Mouse (Mus musculus) small intestine, adult 2 months (tissue): ENCODE data around the gene Cnn1. TPM values are rescaled to one million over a fixed set of nuclear protein-coding genes. Genes with fewer than 3 reads are reported as not detected.
A peak's percentile ranks its signal among the peaks of the same experiment; 100 is the strongest.

Source experiments
- H3K27ac ChIP-seq: fragments of 200-500 bp; 2 replicates; pipeline ENCODE4 v1.5.1; 2012; ENCODE audit warnings: low read depth, low read length, control low read depth, inconsistent platforms; ENCODE audit not compliant: insufficient read depth
- H3K27me3 ChIP-seq: fragments of 200-500 bp; 2 replicates; pipeline ENCODE4 v1.6.1; 2012; ENCODE audit warnings: mild to moderate bottlenecking, moderate library complexity, low read length, inconsistent platforms; ENCODE audit not compliant: control insufficient read depth, insufficient read depth
- H3K36me3 ChIP-seq: fragments of 200-500 bp; 2 replicates; pipeline ENCODE4 v1.6.1; 2012; ENCODE audit warnings: mild to moderate bottlenecking, low read length, control low read depth, inconsistent platforms; ENCODE audit not compliant: control insufficient read depth, insufficient read depth
- H3K4me1 ChIP-seq: fragments of 200-500 bp; 2 replicates; pipeline ENCODE4 v1.6.1; 2012; ENCODE audit warnings: low read length, inconsistent platforms, mixed read lengths; ENCODE audit not compliant: control insufficient read depth, insufficient read depth, insufficient read length
- H3K4me3 ChIP-seq: fragments of 200-500 bp; 2 replicates; pipeline ENCODE4 v1.5.1; 2012; ENCODE audit warnings: low read depth, mild to moderate bottlenecking, control low read depth, inconsistent platforms, low read length, moderate library complexity
- CTCF ChIP-seq: fragments of 200-500 bp; IDR thresholded peaks from 2 replicates; pipeline ENCODE4 v1.5.1; 2012; ENCODE audit warnings: low read depth, mild to moderate bottlenecking, control low read depth, inconsistent platforms, low read length, moderate library complexity, mixed read lengths; ENCODE audit not compliant: insufficient replicate concordance, insufficient read length; ENCODE audit errors: extremely low read depth
- POLR2A ChIP-seq: fragments of 200-500 bp; IDR thresholded peaks from 2 replicates; pipeline ENCODE4 v1.6.1; 2012; ENCODE audit warnings: low read depth, mild to moderate bottlenecking, control low read depth, inconsistent platforms, low read length, moderate library complexity
- WGBS: fragments of 180-500 bp; shearing (Covaris S2); methylation state at CpG from one replicate; pipeline ENCODE4 v1.1.7; 2018; 5-methylcytosine and 5-hydroxymethylcytosine counted together
- polyA plus RNA-seq: library from polyadenylated mRNA; depleted of rRNA; stranded (reverse); fragments of >200 nt; gene quantifications from 2 replicates; pipeline ENCODE4 v1.2.3, GENCODE M21; 2012

Gene Cnn1
- polyA plus RNA-seq, 1 experiment, result 166 TPM

- Histone ChIP-seq H3K36me3 (peaks cover 24% of the 10 kb centered on the region; the same call in 1 of the 2 replicates), H3K4me1 (no peaks in the 10 kb centered on the region), H3K27me3 (no peaks in the 10 kb centered on the region), H3K27ac (no peak overlapping the region), H3K4me3 (no peak overlapping the region)
- TF ChIP-seq CTCF (no peak), POLR2A (no peak)
- WGBS, result 93% methylated on average over 23 of the region's 23 CpGs
Measured at GRCm38 (mm10) chr9:22076223-22076622, 22.8 kb upstream of the Cnn1 start.

DNA sequence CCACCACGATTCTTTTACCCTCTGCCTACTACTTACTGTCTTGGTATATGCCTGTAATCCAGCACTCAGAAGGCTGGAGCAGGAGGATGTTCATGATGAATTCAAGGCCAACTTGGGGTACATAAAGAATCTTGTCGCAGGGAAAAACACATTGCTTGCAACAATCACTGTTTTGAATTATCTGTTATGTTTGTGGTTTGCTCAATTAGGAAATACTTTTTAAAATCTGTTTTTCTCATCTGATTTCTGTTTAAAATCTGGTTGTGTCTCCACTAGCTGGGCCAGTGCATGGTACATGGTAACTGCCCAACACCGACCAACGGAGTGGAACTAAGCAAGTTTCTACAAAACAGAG, 14.4 kb upstream of the Cnn1 start:
- no peaks in the 10 kb centered on the region for H3K27me3 ChIP-seq
- peak overlapping the region; percentile 76 for H3K4me3 ChIP-seq
- H3K27ac ChIP-seq, result peak overlapping the region; percentile 36; the same call in 1 of the 2 replicates
- 0 out of 2 replicates have a peak, but pooled peaks cover 6% of the 10 kb centered on the region for H3K36me3 ChIP-seq
- WGBS, result 10% methylated on average over 4 of the region's 4 CpGs
- TF ChIP-seq CTCF (no peak), POLR2A (no peak)
- H3K4me1 ChIP-seq, result no peaks in the 10 kb centered on the region

DNA sequence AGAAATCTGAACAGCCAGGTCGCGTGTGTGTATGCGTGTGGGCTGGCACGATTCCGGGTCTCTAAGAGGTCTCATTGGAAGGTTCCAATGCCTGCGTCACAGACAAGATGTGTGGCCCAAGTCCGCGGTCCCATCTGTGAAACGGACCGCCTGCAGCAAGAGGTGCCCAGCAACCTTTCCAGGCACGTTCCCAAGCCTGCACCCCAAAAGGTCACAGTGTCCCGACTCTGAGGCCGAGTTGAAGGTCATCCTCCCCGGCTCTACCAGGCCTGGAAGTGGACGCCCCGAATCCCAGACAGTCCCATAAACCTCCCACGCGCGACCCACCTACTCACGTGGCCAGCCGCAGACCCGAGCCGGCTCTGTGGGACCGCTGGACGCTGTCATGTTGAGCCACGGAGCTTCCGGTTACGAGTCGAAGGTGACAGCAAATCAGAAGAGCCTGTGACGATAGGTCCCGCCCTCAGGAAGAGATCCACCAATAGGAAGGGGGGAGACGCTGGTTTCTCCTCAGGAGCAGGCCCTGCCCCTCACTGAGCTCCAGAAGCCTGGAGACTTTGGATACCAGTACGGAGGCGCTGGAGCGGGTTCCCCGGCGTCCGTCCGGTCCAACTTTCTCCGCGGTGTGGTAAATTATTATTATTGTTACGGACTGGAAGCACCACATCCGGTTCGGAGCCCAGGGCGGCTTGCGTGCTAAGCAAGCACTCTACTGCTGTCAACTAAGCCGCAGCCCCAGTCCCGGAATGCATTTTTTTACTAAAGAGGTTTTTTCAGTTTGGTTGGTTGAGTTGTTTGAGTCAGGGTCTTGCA, 13.8 kb upstream of the Cnn1 start, which contains the start of gene Ecsit:
Ecsit (minus strand) TSS at position 417 of the 813 bp plus-strand sequence.
- H3K4me3 ChIP-seq, result peak within 1 kb of the TSS; percentile 76
- H3K36me3 ChIP-seq, result 0 out of 2 replicates have a peak, but pooled peaks cover 3% of the 10 kb centered on the region
- H3K27ac ChIP-seq, result peak within 1 kb of the TSS; percentile 61
- no peaks in the 10 kb centered on the region for H3K27me3 ChIP-seq
- under 1% methylated on average over 48 of the region's 48 CpGs for WGBS
- no peak for TF ChIP-seq CTCF
- peak; percentile 85 for TF ChIP-seq POLR2A
- H3K4me1 ChIP-seq, result no peaks in the 10 kb centered on the region

- no peaks in the 10 kb centered on the region for H3K36me3 ChIP-seq
- TF ChIP-seq POLR2A, result no peak
- TF ChIP-seq CTCF, result no peak
- no peaks in the 10 kb centered on the region for H3K27me3 ChIP-seq
- no peaks in the 10 kb centered on the region for H3K4me1 ChIP-seq
- peak overlapping the region; percentile 76 for H3K4me3 ChIP-seq
- peak overlapping the region; percentile 61; the same call in 1 of the 2 replicates for H3K27ac ChIP-seq
- 74% methylated on average over 6 of the region's 6 CpGs for WGBS
Measured at GRCm38 (mm10) chr9:22086012-22086411, 13.0 kb upstream of the Cnn1 start.

DNA sequence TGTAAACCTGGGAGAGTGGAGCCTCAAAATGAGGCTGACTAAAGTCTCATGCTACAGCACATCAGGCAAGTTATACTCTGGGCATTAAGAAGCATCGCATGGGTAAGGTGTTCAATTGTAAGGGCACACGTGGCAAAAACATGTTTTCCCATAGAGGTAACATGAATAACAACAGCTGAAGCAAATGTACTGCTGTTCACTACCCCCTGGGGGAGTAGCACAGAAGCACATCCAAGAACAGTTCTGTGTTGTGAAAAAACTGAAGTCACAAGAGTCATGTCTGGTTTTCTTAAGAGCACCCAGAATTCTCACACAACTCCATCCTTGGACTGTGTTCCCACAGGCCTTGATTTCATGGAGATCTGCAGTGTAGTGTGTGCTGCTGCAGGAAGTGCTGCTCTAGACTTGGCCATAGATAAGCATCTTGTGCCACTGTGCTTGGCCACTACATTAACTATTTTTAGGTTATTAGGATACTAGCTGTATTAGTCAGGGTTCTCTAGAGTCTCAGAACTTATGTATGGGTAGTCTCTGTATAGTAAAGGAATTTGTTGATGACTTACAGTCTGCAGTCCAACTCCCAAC, 11.9 kb upstream of the Cnn1 start:
- H3K27ac ChIP-seq, result no peak overlapping the region
- no peak overlapping the region for H3K4me3 ChIP-seq
- no peaks in the 10 kb centered on the region for H3K4me1 ChIP-seq
- TF ChIP-seq POLR2A (no peak), CTCF (no peak)
- no peaks in the 10 kb centered on the region for H3K36me3 ChIP-seq
- 87% methylated on average over 2 of the region's 2 CpGs for WGBS
- no peaks in the 10 kb centered on the region for H3K27me3 ChIP-seq

GRCm38 (mm10) chr9:22089281-22089680, 9.7 kb upstream of the Cnn1 start:
- no peak overlapping the region for H3K4me3 ChIP-seq
- WGBS, result 98% methylated on average over 7 of the region's 7 CpGs
- H3K27me3 ChIP-seq, result no peaks in the 10 kb centered on the region
- no peaks in the 10 kb centered on the region for H3K4me1 ChIP-seq
- no peaks in the 10 kb centered on the region for H3K36me3 ChIP-seq
- H3K27ac ChIP-seq, result no peak overlapping the region
- TF ChIP-seq CTCF (no peak), POLR2A (no peak)

DNA sequence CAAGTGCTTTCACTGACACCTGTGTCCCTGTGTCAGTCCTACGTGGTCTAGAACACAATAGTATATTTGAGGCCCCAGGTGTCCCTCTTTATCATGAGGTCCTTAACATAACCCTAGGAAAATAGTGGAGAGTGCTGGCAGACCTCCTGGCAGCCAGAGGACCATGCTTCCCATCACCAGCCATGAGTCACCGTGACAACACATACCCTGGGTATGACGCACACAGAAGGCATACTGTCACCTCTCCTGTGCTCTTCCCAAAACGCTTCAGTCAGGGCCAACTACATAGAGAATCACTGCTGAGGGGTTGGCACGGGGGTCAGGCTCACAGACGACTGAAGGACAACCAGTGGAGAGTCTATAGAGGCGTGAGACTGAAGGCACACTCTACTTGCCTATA, 9.0 kb upstream of the Cnn1 start:
- 79% methylated on average over 7 of the region's 7 CpGs for WGBS
- no peaks in the 10 kb centered on the region for H3K36me3 ChIP-seq
- TF ChIP-seq POLR2A (no peak), CTCF (no peak)

More for the DNA sequence above, 9.0 kb upstream of the Cnn1 start:
- H3K4me3 ChIP-seq, result no peak overlapping the region
- no peak overlapping the region for H3K27ac ChIP-seq
- H3K4me1 ChIP-seq, result no peaks in the 10 kb centered on the region
- no peaks in the 10 kb centered on the region for H3K27me3 ChIP-seq
